Mouse (Mus musculus) neural tube, embryonic 14.5 days (tissue): ENCODE data around the gene Gm10197. TPM values are rescaled to one million over a fixed set of nuclear protein-coding genes. Genes with fewer than 3 reads are reported as not detected.

Source experiments
- ATAC-seq: fragments of 200-750 bp; cut with Nextera tagmentation; 2 replicates; pipeline ENCODE4 v1.8.0; 2017; ENCODE audit warnings: low read depth, mild to moderate bottlenecking, moderate TSS enrichment, moderate library complexity
- H3K27ac ChIP-seq: fragments of 300-500 bp; sonication (generic); 2 replicates; pipeline ENCODE4 v1.5.1; 2014; ENCODE audit warnings: low read depth, mild to moderate bottlenecking, control low read depth, low read length, moderate library complexity, mixed read lengths
- H3K27me3 ChIP-seq: fragments of 300-500 bp; sonication (generic); 2 replicates; pipeline ENCODE4 v1.6.1; 2014; ENCODE audit warnings: low read length; ENCODE audit not compliant: control insufficient read depth, insufficient read depth
- H3K36me3 ChIP-seq: fragments of 300-500 bp; sonication (generic); 2 replicates; pipeline ENCODE4 v1.6.1; 2014; ENCODE audit warnings: low read length, mixed read lengths; ENCODE audit not compliant: control insufficient read depth, insufficient read depth
- H3K4me1 ChIP-seq: fragments of 300-500 bp; sonication (generic); 2 replicates; pipeline ENCODE4 v1.6.1; 2014; ENCODE audit warnings: low read length; ENCODE audit not compliant: control insufficient read depth, insufficient read depth
- H3K4me2 ChIP-seq: fragments of 300-500 bp; sonication (generic); 2 replicates; pipeline ENCODE4 v1.6.1; 2014; ENCODE audit warnings: mild to moderate bottlenecking, low read depth, low read length, control low read depth
- H3K4me3 ChIP-seq: fragments of 300-500 bp; sonication (generic); 2 replicates; pipeline ENCODE4 v1.5.1; 2014; ENCODE audit warnings: low read depth, low read length, control low read depth, mixed read lengths
- H3K9ac ChIP-seq: fragments of 300-500 bp; sonication (generic); replicated peaks from 2 replicates; pipeline ENCODE4 v1.6.1; 2014; ENCODE audit warnings: low read depth, mild to moderate bottlenecking, control low read depth, low read length, mixed read lengths
- H3K9me3 ChIP-seq: fragments of 300-500 bp; sonication (generic); 2 replicates; pipeline ENCODE4 v1.6.1; 2016; ENCODE audit warnings: low read length; ENCODE audit not compliant: control insufficient read depth
- WGBS: fragments of 180-500 bp; shearing (Covaris S2); extraction: QIAGEN DNeasy Blood & Tissue Kit; methylation state at CpG from one replicate; pipeline ENCODE4 v1.1.7; 2014; 5-methylcytosine and 5-hydroxymethylcytosine counted together
- polyA plus RNA-seq: library from polyadenylated mRNA; unstranded; fragments of >200 nt; fragmentation: Nextera tagmentation; extraction: Ambion mirVana; gene quantifications from 2 replicates; pipeline ENCODE4 v1.2.1, GENCODE M21; 2014

Gene Gm10197
- 8.7 TPM in 1 of 2 replicates, not detected in the other for polyA plus RNA-seq

DNA sequence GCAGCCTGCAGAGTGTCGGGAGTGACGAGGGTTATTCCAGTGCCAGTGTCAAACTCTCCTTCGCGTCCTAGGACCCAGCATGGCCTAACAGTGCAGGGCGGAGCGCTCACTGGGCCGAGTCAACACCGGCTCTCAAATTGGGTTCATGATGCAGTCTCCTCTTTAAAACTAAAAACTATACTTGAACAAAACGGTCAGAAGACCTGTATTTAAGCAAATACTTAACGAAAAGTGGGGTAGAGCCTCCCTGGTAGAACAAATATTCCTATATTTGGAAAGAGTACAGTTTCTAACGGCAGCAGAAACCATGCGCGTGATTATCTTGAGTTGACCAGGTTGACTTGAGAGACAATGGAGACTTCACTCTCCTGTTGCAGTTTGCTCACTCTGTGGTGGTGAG is at the start of gene Gm10197:
Gene Gm10197, minus strand, starts transcription at position 101 of the 400 bp plus-strand sequence.
- WGBS = 91% methylated on average over 13 of the region's 13 CpGs
- Histone ChIP-seq H3K27ac (no peak within 1 kb of the TSS), H3K4me1 (no peaks in the 10 kb centered on the region), H3K4me3 (no peak within 1 kb of the TSS), H3K27me3 (no peaks in the 10 kb centered on the region), H3K4me2 (no peak within 1 kb of the TSS), H3K36me3 (peaks cover 13% of the 10 kb centered on the region; the same call in 1 of the 2 replicates), H3K9me3 (no peaks in the 10 kb centered on the region), H3K9ac (no peak within 1 kb of the TSS)
- no peak for ATAC-seq

DNA sequence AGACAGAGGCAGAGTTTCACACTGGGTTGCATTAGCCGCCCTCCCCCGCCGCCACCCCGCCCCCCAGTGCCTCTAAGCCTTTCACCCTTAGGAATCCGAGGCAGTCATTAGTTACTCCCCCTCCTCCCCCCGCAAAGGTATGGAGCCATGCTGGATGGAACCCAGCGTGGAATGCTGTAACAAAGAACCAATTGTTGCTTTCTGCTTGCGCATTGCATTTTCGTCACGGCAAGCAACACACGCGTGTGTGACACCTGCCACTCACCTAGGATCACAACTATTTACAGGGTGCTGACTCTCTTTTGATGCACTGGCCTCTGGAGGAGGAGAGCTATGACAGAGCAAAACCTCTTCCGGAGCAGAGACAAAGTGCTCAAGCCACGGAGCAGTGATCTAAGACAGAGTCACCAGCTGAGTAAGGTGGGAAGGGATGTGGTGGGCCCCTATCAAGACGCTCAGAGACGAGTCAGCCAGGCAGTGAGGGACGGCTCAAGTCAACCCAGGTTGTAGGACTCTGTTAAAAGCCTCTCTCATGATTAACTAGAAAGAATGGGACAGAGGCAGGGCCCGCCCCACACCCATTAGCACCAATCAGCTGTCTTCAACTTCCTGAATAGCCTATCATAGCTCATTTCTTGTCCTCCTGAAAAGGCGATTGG is 49.5 kb upstream of the Gm10197 start:
- Histone ChIP-seq H3K27ac (no peak overlapping the region), H3K36me3 (no peaks in the 10 kb centered on the region), H3K4me1 (peaks cover 3% of the 10 kb centered on the region; the same call in 1 of the 2 replicates), H3K27me3 (no peaks in the 10 kb centered on the region), H3K9me3 (no peaks in the 10 kb centered on the region), H3K4me3 (peak overlapping the region; percentile 37), H3K4me2 (peak overlapping the region; percentile 88), H3K9ac (peak overlapping the region; percentile 35)
- WGBS = under 1% methylated on average over 19 of the region's 19 CpGs
- peak; percentile 95 for ATAC-seq

DNA sequence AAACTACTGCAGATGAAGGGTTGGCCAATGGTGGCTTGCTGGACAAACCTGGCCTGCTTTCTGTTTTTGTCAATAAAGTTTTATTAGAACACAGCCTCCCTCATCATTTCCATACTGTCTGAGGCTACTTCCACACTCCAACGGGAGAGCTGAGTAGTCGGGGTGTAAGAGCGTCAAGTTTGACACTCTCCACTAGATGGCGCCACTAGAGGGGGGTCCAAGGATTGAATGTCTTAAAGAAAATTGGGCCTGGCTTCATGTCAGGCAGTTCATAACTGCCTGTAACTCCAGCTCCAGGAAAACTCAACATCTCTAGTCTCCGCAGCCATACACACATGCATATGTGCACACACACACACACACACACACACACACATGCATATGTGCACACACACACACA is 48.3 kb upstream of the Gm10197 start:
- Histone ChIP-seq H3K4me2 (no peak overlapping the region), H3K9me3 (no peaks in the 10 kb centered on the region), H3K27ac (no peak overlapping the region), H3K36me3 (no peaks in the 10 kb centered on the region), H3K27me3 (no peaks in the 10 kb centered on the region), H3K4me3 (no peak overlapping the region), H3K9ac (no peak overlapping the region), H3K4me1 (peaks cover 3% of the 10 kb centered on the region; the same call in 1 of the 2 replicates)
- no peak for ATAC-seq
- 51% methylated on average over 5 of the region's 5 CpGs for WGBS

DNA sequence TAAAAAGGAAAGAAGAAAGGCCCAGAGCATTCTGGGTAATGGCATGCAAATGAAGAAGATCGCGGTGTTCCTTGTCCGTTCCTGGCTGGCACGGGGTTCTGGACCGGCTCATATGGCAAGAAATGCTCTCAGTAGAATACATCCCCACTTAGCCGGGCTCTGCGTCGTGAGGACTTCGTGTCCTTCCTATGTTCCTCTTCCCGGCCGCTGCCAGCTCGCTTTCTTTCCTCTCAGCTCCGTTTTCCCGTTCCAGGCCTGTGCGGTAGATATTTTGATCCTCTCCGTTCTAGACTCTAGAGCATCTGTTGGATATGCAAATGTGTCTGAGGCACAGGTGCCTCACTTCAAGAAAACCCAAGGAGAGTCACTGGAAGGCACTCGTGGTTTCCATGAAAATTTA is 43.6 kb upstream of the Gm10197 start:
- WGBS = 84% methylated on average over 17 of the region's 17 CpGs
- no peak for ATAC-seq
- H3K36me3 ChIP-seq = no peaks in the 10 kb centered on the region
- H3K4me2 ChIP-seq = no peak overlapping the region
- H3K4me3 ChIP-seq = no peak overlapping the region
- H3K27me3 ChIP-seq = no peaks in the 10 kb centered on the region
- no peak overlapping the region for H3K9ac ChIP-seq
- H3K4me1 ChIP-seq = no peaks in the 10 kb centered on the region
- no peaks in the 10 kb centered on the region for H3K9me3 ChIP-seq
- H3K27ac ChIP-seq = no peak overlapping the region

DNA sequence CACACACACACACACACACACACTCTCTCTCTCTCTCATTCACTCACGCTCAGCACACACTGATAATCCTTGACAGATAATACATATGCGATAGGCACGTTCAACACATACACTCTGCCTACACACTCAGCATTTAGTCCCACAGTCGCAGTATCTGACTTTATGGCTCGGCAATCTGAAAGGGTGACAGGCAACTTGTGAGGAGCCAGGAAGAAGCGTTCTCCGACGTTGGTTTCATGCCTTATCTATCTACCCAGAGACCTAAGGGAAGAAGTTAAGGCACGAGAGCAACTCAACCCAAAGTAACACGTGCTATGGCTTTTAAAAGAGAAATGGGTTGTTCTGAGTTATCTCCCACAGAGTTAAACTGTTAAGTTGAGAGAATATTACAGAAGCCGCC is 43.1 kb upstream of the Gm10197 start:
- no peak overlapping the region for H3K9ac ChIP-seq
- no peak for ATAC-seq
- H3K9me3 ChIP-seq = no peaks in the 10 kb centered on the region
- H3K27ac ChIP-seq = no peak overlapping the region
- no peak overlapping the region for H3K4me3 ChIP-seq
- WGBS = 86% methylated on average over 11 of the region's 11 CpGs
- no peak overlapping the region for H3K4me2 ChIP-seq
- no peaks in the 10 kb centered on the region for H3K27me3 ChIP-seq
- no peaks in the 10 kb centered on the region for H3K4me1 ChIP-seq
- H3K36me3 ChIP-seq = no peaks in the 10 kb centered on the region

DNA sequence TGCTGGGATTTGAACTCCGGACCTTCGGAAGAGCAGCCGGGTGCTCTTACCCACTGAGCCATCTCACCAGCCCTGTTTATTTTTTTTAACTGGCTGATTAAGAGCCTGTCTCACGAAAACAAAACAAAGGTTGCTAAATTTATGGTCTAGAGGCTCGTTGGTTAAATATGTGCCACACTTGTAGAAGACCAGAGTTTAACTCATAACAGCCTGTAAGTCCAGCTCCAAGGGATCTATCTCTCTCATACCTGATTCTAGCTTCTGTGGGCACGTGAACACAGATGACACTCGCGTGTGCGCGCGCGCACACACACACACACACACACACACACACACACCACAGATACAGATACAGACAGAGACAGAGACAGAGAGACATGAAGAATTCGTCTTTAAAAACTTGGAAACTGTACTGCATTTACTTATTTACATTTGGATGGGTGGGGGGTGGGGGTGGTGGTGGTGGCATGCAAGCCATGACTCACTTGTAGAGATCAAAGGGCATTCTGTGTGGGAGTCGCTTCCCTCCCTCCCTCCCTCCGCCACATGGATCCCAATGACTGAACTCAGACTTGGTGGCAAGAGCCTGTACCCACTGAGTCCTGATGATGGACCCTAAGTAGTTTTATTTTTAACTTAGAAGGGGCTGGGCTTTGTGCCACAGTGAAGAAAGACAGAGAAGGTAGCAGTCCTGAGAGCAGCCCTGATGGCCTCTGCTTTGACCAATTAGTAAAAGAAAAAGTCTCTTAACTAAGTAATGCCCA is 42.2 kb upstream of the Gm10197 start:
- no peak overlapping the region for H3K4me3 ChIP-seq
- 81% methylated on average over 15 of the region's 15 CpGs for WGBS
- ATAC-seq = no peak
- H3K9ac ChIP-seq = no peak overlapping the region
- no peaks in the 10 kb centered on the region for H3K9me3 ChIP-seq
- no peak overlapping the region for H3K27ac ChIP-seq
- no peaks in the 10 kb centered on the region for H3K36me3 ChIP-seq
- no peaks in the 10 kb centered on the region for H3K27me3 ChIP-seq
- H3K4me1 ChIP-seq = no peaks in the 10 kb centered on the region
- H3K4me2 ChIP-seq = no peak overlapping the region

DNA sequence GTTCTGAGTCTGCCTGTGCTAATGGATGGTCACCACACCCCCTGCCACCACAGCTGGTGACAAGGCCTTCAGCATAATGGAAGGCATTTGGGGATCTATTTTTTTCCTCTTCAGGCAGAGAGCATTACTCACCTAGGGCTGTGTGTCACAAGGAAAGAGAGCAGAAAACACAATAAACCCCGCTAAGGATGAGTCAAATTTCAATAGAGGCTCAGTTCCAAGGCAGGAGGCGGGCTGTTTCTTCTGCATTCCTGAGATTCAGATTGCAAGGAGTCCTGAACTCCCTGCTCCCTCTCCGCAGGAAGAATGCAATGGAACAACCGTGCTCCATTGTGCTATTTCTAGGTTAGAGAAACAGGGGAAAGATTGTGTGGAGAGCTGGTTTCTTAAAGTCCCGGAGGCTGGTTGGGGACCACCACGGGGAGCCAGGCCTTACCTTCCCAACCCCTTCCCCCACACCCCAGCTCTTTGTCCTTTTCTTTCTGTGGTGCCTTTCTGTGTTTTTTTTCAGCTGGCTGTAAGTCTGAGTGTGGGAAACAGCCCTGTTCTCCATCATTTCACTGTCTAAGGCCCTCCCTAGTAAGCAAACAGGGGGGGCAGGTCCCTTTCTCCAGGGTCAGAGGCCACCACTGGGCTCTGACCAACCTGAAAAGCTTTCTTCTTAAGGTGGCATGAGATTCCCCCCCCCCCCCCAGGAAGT is 40.7 kb upstream of the Gm10197 start:
- H3K4me2 ChIP-seq = no peak overlapping the region
- no peak overlapping the region for H3K27ac ChIP-seq
- H3K4me3 ChIP-seq = no peak overlapping the region
- H3K9me3 ChIP-seq = no peaks in the 10 kb centered on the region
- H3K4me1 ChIP-seq = no peaks in the 10 kb centered on the region
- H3K9ac ChIP-seq = no peak overlapping the region
- H3K27me3 ChIP-seq = no peaks in the 10 kb centered on the region
- WGBS = 5% methylated on average over 6 of the region's 6 CpGs
- ATAC-seq = no peak
- no peaks in the 10 kb centered on the region for H3K36me3 ChIP-seq

DNA sequence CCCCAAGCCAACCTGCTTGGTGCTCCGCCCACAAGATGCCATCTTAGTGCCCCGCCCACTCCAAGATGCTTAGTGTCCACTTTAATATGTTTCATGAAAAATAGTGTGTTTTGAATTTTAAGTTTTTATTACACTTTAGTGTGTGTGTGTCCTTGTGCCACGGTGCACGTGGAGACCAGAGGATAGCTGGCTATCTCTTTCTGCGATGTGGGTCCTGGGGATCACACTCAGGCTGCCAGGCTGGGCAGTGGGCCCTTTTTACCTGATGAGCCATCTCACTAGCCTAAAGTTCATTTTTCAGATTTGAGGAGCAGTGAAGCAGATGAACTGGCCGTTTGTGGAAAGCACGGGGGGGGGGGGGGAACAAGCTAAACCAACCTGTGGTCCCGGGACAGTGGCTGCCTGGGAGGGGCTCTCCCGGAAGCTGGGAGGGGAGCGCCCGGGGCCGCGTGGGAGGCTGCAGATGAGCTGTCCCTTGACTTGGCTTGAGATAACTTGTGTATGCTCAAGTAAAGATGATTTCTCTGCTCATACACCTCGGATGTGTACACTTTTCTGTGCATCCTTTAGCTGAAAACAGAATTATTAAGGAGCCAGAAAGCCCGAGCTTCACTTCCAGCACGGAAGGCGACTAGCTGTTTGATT is 38.2 kb upstream of the Gm10197 start:
- Histone ChIP-seq H3K9ac (no peak overlapping the region), H3K4me2 (no peak overlapping the region), H3K4me1 (no peaks in the 10 kb centered on the region), H3K9me3 (no peaks in the 10 kb centered on the region), H3K27ac (no peak overlapping the region), H3K27me3 (no peaks in the 10 kb centered on the region), H3K36me3 (no peaks in the 10 kb centered on the region), H3K4me3 (no peak overlapping the region)
- ATAC-seq = no peak
- 67% methylated on average over 17 of the region's 17 CpGs for WGBS
